Mouse (Mus musculus): Measurements from ENCODE around the gene Pkp4.

The Pkp4 gene

DNA sequence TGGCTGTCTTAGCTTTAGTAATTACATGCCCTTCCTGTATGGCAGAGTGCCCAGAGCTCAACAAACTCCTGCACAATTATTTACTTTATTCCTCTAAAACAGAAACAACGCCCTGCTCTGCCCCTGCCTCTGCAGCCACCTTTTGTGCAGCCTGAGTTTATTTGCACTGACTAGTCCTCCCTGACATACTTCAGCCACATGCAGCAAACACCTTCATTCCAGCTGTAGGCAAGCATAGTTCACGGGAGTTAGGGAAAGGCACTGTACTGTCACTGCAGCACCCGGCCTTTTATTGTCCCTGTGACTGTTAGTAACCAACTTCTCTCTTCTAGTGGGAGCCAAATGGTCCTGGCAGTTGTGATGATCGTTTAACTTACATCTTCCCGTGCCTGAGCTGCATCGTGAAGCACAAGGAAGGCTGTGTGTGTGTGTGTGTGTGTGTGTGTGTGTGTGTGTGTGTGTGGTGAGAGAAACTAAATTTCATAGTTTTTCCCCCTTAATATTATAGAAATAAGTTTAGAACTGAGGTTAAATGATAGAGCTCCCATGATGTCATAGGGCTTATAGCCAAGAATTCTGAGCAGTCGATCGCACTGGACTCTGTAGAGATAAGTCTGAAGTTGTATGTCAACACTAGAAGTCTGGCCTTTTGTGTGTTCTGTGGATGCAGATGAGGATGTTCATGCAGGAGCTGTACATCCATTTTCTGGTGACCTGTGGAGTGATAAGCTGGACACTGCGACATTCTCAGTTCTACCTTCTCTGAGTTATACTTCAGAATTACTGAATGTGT lies 59.5 kb downstream of the Pkp4 start:
- no peak for DNase-seq

DNA sequence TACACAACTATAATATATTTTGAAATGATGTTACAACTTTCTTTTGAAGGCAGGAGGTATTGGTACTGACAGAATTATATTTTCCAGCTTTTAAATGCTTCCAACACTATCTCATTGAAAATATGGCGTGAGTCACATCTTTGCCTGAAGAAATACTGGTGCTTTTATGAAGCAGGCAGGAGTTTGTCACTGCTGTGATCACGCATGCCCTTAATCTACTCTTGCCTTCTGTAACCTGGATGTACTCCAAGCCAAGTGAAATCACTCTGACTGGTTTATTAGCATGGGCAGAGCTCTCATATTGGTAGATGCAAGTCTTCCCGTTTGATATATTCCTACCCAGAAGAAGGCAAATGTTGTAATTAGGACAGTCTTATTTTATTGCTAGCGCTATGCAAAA lies 65.7 kb downstream of the Pkp4 start:
- no peak for DNase-seq

DNA sequence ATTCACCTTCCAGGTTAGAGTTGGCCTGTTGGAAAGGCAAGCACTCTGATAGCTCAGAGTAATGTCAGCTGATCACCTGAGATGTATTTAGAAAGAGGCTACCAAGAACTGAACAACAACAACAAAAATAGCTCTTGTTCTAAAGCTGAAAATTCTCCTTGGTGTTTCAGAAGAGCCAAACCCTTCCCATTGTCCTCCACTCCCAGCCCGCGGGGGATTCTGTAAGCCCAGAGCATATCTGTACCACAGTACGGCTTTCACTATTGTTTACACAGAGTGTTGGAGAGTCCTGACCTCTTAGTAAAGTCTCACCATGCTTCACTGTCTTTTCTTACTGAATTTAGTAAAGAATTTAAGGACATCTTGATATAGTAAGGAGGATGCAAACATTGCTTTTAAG lies 66.4 kb downstream of the Pkp4 start:
- no peak for DNase-seq

DNA sequence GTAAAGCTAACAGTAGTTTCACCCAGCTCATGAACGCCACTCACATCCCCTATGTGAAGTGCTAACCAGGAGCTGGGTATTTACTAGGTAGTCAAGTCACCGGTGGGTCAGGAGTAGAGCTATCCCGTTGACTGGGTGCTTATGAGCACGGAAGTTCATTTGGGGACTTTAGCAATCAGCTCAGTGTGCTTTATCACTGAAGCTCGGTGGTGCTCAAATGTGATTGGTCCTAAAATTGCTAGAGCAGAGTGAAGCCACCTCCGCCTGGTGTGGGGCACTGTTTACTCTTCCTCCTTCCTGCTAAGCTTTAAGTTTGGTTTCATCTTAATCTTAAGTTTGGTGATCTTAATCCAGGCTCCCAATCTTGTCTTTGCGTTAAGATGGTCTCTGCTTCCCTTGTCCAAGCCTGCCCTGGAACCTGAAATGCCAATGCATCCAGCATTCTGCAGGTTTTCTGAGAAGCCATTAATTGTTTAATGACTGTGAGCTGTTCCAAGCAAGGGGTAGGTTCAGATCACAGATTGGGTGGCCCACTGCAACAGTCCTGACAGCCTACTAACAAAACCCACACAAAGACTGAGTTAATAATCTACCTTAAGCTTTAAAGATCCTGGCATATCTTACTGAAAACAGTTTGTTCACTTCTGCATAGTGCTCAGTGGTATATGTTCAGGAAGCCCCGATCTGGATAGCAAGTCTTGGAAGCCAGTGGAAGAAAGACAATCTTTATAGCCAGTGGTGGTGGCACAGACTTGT lies 67.0 kb downstream of the Pkp4 start:
- DNase-seq = no peak

DNA sequence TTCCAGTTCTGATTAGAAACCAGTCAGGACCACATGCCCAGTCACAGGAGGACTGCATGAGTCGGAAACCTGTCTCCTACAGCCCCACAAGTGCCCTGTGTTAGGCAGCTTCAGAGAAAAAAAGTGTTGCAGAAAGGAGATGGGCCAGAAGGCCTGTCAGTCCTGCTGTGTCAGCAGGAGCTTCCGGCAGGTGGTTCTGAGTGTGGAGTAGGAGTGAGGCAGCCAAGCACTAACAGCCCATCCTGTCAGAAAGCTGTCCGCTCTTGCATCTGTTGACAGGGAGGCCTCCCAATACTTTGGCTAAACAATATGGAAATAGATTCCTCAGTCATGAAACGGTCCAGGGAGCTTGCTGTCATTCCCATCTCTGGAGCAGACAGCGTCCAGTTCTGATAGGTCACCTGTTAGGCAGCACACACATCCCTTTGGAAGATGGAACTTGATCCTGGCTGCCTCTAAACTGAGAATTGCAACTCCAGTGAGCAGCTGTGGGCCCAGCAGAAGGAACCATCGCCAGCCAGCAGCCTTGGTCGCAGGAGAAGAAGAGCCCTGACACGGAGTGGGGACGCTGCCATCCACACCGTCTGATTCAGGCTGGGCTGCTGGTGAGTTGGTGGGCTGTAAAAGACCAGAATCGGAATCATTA lies 68.7 kb downstream of the Pkp4 start:
- no peak for DNase-seq

DNA sequence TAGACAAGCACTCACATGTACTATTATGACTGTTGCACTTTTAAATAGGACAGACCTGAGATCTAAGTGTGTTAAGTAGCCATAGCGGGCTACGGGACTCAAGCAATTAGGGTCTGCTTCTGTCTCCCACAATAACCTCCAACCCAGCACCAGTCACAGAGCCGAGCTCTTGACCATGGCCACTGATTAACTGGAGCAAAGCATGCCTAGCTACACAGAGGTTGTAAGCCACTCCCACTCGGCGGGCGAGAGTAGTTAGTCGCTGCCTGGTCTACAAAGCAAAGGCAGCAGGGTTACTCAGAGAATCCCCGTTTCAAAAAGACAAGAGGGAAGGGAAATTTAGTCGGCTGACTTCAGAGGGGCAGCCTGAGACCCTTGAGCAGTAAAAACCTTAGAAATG lies 70.0 kb downstream of the Pkp4 start:
- DNase-seq = no peak

DNA sequence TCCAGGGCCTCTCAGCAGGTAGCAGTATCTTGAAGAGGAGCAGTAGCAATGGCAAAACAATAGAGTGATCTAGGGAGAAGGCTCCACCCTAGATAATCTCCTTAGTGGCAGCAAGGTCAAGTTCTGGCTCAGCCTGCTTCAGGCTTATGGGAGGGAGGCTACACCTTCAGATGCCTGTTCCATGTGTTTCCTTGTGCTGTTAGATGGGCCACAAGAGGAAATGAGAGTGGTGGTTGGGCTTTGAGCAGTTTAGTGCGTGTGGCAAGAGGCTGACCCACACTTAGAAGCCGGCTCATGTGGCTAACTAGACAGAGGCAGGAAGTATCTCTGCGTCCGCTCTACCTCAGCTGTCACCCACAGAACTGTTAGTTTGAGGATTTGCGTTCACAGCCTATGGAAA lies 70.9 kb downstream of the Pkp4 start:
- DNase-seq = no peak

DNA sequence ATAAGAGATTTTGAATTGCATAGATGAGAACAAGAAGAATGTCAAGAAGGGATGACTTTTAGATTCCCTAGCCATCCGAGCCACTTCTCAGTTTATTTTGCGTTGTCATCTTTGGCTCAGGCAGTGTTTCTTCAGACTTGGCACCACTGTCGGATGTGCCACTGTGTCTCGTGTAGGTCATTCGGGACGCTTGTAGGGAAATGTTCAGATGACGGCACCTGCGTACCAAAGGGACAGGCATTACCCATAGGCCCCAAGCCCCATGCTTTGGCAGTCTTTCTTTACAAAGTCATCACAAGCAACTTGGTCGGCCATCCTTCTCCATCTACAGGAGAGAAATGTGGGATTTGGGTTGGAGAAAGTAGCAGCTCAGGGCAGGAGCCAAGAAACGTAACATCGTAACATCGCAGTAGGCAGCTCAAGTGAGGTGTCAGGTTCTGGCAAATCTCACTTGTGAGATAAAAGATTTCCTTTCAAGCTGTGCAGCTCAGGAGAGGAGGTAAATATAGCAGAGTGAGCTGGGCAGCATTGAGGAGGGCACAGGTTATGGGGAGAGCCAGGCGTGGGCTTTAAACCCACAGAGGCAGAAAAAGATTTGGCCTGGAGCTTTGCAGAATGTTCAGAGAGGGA lies 72.8 kb downstream of the Pkp4 start:
- DNase-seq = no peak

DNA sequence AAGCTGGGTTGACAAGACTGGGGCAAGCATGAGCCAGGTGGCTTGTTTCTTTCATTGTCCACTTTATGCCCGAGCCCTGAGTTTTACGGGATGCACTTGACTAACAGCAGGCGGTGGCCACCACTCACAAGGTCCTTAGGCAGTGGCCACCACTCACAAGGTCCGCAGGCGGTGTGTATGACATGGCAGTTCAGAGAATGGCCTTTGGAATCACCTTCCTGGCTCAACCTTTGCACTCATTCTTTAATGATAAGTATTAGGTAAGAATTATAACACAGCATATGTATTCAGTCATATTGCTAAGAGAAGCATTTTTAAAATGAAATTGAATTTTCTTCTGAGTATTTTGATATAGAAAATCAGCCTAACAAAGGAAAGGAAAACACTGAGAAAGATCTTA lies 73.3 kb downstream of the Pkp4 start:
- DNase-seq = no peak

DNA sequence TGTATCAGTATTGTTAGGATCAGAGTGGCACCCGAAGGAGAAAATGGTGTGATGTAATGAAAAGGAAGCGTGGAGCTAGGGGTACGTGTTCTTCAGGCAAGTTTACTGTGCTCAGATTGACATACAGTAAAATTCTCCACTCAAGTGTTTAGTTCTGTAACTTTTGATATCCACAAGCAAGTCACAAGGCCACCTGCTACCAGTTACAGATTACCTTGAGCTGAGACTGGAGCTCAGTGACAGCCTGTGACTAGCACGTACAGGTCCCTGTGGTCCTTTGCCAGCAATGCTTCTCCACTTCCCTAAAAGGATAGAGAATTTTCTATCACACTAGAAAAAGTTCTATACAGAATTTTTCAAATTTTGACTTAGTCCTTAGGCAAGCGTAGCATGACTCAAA lies 73.9 kb downstream of the Pkp4 start:
- DNase-seq = no peak

DNA sequence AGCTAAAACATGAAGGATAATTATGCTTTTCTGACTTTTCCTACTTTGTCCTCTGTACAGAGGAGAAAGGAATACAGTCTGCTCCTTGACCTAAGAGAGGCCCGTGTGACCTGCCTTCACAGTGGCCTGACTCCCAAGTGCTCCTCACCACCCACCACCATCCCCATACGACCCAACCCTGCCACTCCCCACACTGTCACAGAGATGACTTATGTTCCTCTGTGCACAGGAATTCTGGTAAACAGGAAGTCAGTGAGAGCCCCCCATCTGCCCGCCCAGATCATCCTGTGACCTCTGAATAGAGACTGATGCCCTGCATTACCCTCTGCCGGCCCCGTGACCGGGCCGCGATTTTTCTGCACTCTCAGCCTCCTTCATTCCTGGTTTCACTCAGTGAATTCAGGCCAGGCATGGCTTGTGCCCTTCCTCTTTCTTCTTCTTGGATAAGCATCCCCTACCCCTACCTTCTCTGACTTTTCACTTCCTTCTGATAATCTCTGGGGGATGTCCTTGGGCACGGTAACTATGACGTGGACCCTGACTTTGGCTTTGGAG lies 79.3 kb downstream of the Pkp4 start:
- no peak for DNase-seq

DNA sequence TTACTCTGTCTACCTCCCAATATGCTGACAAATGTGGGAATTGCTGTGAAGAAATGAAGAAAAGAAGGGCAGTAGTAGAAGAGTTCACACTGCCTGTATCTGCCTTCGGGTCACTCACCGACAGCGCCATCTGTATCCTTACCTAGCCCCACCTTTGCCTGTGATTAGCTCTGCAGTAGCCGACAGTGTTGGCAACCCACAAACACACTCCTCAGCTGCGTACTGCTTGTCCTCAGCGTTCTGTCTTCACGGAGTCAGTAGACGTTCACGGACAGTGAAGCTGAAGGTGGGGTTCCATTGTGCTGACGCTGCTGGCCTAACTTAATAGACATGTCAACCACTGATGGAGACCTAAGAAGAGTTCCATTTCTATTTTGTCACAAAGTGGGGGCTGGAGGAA lies 81.5 kb downstream of the Pkp4 start:
- DNase-seq = no peak

DNA sequence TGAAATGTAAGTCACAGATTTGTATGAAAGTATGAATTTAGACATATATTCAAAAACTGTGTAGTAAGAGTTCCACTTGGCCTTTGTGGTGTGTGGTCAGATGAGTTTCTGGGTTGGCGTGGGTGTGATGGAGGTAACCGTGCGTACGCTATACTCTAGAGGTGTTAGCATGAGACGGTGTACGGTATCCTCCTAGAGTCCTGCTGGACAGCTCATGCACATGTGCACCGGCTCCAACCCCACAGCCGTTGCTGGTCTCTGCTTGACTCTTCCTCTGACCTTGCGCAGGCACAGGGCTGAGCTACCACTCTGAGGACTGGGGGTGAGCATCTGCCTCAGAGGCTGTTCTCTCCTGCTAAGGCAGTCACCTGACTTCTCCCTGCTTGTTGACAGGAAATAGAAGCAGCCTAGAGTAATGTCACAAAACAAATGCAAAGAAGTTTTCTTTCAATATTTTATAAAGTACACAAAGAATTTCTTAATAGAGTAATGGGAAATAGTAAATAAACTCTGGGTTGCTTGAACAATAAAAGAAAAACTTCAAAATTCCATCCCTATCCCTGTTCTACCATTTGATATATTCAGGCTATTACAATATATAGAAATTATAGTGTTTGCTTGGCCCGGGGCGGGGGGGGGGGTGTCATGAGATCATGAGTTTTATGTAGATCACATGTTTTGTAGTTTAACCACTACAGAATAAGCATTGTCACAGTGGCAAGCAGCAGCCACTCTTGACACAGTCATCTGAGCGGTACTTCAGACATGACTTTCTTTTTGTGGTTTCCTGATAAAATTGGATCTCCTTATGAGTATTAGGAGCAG lies 83.8 kb downstream of the Pkp4 start:
- DNase-seq = peak in 1 of 2 experiments; percentile 31

DNA sequence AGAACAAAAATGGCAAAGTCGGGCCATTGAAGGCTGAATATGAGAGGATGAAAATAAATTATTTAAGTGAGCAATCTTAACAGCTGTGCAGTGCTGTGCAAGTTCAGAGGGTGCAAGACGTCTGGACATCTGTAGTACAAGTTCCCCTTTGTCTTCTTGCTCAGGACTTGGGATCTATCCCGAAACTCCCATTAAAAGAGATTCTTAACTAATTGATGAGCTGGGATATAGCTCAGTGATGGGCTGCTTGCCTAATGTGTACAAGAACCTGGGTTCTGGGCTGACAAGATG lies 84.4 kb downstream of the Pkp4 start:
- DNase-seq = no peak

DNA sequence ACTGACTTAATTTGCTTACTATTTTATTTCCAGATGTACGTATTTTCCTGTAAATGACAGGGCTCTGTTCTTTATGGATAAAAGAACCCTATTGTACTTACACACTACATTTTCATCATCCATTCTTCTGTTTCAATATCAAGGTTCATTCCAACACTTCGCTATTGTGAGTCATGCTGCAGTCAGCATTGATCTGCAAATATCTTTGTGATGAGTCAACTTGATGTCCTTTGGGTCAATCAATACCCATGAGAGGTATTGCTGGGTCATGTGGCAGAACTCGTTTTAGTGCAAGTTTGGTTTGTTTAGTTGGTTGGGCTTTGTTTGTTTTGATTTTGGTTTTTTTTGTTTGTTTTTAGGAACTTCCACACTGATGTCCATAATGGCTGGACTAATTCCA lies 88.2 kb downstream of the Pkp4 start:
- DNase-seq = no peak

DNA sequence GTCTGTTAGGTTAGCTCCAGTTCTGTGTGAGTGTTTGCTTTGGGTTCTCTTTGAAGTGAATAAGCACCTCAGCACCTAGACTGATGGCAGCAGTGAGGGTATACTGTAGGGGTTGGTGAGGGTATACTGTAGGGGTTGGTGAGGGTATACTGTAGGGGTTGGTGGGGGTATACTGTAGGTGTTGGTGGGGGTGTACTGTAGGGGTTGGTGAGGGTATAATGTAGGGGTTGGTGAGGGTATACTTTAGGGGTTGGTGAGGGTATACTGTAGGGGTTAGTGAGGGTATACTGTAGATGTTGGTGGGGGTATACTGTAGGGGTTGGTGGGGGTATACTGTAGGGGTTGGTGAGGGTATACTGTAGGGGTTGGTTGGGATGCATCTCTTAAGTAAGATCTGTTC lies 92.2 kb downstream of the Pkp4 start:
- DNase-seq = no peak

DNA sequence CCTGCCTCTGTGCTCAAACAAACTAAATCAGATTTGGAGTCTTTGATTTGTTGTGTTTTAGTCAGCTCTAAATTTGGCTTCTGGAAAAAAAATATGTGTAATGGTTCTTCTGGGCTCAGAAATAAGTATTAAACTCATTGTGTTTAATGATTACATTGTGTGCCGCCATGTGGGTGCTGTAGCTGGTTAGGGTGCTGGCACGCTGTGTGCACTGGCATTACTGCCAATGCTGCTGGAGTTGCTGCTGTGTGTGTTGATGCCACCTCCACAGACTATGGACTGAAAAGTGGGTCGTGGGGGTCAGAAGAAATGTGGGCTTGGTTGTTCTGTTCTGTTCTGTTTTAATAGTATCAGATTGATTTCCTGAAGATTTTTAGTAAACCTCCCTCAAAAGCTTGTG lies 92.8 kb downstream of the Pkp4 start:
- no peak for DNase-seq

DNA sequence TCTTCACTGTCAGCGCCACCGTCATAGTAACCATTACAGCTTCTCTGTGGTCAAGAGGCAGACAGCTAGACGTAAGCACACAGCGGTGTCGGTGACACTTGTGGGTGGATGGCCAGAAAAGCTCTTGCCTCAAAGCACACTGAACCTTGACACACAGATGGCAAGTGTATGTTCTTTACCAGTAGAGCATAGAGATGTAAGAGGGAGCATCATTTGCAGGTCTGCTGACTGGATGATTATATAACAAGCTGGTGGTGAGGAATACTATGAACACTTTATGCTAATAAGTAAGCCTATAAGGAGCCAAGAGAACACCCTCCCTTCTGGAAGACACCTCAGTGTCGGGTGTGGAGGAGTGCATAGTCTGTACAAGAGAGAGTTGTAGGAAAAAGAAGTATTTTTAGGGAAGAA lies 98.2 kb downstream of the Pkp4 start:
- DNase-seq = no peak

DNA sequence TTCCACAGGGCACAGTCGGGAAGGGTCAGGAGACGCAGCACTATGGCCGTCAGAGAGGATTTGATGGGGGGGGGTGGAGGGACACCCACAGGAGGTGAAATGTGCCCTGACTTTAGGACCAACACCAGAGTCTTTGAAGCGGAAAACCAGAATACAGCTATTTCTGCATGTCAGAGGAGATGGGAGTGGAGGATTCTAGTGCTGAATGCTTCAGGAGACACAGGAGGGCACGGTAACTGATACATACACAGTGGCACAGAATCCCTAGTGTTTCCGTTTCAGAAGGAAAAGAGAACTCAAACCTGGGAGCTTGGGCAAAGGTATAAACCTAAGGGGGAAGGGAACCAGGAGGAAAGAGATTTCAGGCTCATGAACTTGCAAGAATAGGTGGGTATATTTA lies 98.7 kb downstream of the Pkp4 start:
- DNase-seq = no peak

DNA sequence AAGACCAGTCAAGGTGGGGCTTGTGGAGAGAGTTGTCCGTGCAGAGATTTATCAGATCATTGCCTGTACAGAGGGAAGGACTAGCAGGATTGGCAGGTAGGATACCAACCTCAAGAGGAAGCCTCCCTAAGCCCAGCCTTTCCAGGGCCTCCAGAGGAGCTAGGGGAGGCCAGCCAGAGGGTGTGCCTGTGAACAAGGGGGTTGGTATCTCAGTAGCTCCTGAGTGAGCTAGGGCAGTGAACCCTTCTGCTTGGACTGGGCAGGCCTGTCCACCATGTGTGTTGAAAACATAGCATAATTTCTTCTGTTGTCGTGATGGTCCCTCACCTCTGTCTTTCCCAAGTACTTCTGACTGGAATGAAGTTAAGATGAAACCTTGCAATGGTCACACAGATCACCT lies 100.6 kb downstream of the Pkp4 start:
- no peak for DNase-seq

DNA sequence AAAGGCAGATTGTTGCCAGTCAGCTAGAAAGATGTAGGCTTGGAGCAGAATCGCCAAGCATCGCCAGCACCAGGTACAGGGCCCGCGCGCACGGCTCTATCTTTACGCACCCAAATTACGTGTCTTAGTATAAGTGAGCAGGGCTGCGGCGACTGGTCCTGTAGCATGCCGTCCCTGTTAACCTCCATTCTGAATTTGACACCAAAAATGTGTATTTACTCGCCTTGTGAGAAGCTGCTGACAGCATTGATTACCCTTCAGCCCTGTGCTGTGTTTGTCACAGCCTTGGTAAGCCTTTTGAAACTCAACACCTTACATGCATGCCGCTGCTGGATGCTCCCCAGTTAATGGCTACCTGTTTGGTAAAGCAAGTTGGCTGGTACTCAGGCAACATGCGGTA lies 105.8 kb downstream of the Pkp4 start:
- DNase-seq = no peak

DNA sequence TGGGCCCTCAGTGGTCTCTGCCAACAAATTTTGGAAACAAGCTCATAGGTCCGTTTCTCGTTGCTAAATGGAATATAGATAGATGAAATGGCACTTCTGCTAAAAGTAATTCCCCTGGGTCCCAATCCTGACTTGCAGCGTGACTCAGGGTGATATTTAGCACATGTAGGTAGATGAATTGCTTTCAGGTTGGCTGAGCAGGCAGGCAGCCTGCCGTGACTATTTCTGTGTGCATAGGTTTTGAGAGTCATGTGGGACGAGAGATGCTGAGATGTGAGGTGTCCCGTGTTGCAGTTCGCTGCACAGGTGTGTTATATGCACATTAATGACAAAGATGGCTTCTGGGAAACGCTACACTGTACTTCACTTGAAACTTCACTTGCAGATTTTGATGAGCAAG lies 111.2 kb downstream of the Pkp4 start:
- DNase-seq = no peak

DNA sequence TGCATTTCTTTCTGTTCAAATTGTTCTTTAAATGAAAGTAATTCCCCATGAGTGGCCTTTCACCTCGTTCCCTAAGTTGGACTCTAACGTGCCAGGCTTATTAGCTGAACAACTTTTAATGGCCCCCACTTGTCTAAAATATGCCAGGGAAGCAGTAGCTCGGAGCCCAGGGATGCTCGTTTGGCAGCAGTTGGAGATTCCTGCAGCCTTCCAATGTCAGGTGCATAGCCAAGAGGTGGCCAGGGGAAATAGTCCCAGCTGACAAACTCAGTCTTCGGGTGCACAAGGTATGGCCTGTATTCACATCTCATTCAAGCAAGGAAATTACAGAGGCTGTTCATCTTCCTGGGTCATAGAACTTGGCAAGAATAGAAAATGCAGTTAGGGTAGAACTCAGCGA lies 112.1 kb downstream of the Pkp4 start:
- no peak for DNase-seq

Data from thymus, postnatal 36 days (tissue).